Mouse (Mus musculus) forebrain, postnatal 0 days (tissue): ENCODE measurements around the gene Elp1. TPM values are rescaled to one million over a fixed set of nuclear protein-coding genes. Genes with fewer than 3 reads are reported as not detected.
A peak's percentile ranks its signal among the peaks of the same experiment; 100 is the strongest.

Experiments used
- ATAC-seq: fragments of 200-750 bp; cut with Nextera tagmentation; 2 replicates; pipeline ENCODE4 v1.8.0; 2017; ENCODE audit warnings: mild to moderate bottlenecking, moderate library complexity
- DNase-seq: peaks from one replicate; pipeline ENCODE4 v3.0.0-alpha.2; 2015
- H3K27ac ChIP-seq: fragments of 300-500 bp; sonication (generic); 2 replicates; pipeline ENCODE4 v1.5.1; 2014; ENCODE audit warnings: low read depth, mild to moderate bottlenecking, antibody characterized with exemption, low read length, moderate library complexity, mixed read lengths
- H3K27me3 ChIP-seq: fragments of 300-500 bp; sonication (generic); 2 replicates; pipeline ENCODE4 v1.6.1; 2014; ENCODE audit warnings: mild to moderate bottlenecking, low read length, mixed read lengths; ENCODE audit not compliant: insufficient read depth
- H3K36me3 ChIP-seq: fragments of 300-500 bp; sonication (generic); 2 replicates; pipeline ENCODE4 v1.6.1; 2014; ENCODE audit warnings: mild to moderate bottlenecking, moderate library complexity; ENCODE audit not compliant: insufficient read depth
- H3K4me1 ChIP-seq: fragments of 300-500 bp; sonication (generic); 2 replicates; pipeline ENCODE4 v1.6.1; 2014; ENCODE audit warnings: antibody characterized with exemption; ENCODE audit not compliant: insufficient read depth
- H3K4me2 ChIP-seq: fragments of 300-500 bp; sonication (generic); 2 replicates; pipeline ENCODE4 v1.6.1; 2014; ENCODE audit warnings: low read depth, mild to moderate bottlenecking, moderate library complexity
- H3K4me3 ChIP-seq: fragments of 300-500 bp; sonication (generic); 2 replicates; pipeline ENCODE4 v1.5.1; 2014; ENCODE audit warnings: low read depth, low read length, mixed read lengths
- H3K9ac ChIP-seq: fragments of 300-500 bp; sonication (generic); 2 replicates; pipeline ENCODE4 v1.6.1; 2014; ENCODE audit warnings: mild to moderate bottlenecking
- H3K9me3 ChIP-seq: fragments of 300-500 bp; sonication (generic); 2 replicates; pipeline ENCODE4 v1.6.1; 2016; ENCODE audit warnings: low read length
- CTCF ChIP-seq: sonication (generic); IDR thresholded peaks from 2 replicates; pipeline ENCODE4 v1.5.1; 2016; ENCODE audit warnings: antibody characterized with exemption, control low read depth, low read depth
- WGBS: fragments of 180-500 bp; shearing (Covaris S2); extraction: QIAGEN DNeasy Blood & Tissue Kit; methylation state at CpG from one replicate; pipeline ENCODE4 v1.1.7; 2014; 5-methylcytosine and 5-hydroxymethylcytosine counted together
- polyA plus RNA-seq: library from polyadenylated mRNA; unstranded; fragments of >200 nt; fragmentation: Nextera tagmentation; extraction: Ambion mirVana; gene quantifications from 2 replicates; pipeline ENCODE4 v1.2.1, GENCODE M21; 2015
- total RNA-seq: library from RNA; depleted of rRNA; stranded (reverse); fragments of >200 nt; gene quantifications from 2 replicates; pipeline ENCODE4 v1.2.3, GENCODE M21; 2014; rRNA removed

Elp1 gene
- 89.2 and 98.1 TPM in 2 replicates for total RNA-seq
- 38.2 and 44.8 TPM in 2 replicates for polyA plus RNA-seq

DNA sequence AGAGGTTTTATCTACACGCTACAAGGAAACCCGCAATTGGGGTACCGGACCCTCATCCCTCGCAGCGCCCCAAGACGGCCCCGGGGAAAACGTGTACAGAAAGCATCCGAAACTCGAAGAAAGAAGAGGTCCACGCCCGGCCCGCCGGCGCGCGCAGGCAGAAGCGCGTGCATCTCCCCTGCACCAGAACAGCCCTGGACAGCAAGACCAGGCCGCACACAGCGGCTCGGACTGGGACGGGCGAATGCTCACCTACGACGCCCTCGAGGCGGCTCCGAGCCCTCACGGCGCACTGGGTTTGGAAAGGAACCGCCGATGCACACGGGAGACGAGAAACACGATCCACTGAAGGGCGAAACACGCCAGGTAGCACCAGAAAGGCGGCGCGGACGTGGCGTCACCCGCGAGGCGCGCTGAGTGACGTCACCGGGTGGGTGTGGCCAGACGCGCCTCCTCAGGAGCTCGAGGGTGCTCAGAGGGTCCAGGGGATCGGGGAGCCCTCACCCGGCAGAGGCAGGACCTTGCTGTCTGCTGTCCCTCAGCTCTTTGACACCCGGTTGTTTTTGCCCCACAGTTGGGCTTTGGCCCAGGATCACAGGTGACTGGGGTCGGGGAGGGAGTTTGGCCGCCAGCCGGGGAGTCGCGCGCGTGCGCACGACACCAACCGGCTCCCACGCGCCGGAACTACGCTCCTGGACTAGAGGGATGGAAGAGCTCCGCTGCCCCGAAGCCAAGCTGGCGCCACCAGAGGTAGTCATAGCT lies at the start of gene Elp1, which contains the start of gene Fam206a:
TSS of gene Elp1 (minus strand) at position 425 of the 762 bp plus-strand sequence.
TSS of gene Fam206a (plus strand) at position 439 of the 762 bp plus-strand sequence.
- ATAC-seq, result peak; percentile 97
- H3K4me3 ChIP-seq, result peak within 1 kb of the TSS; percentile 88
- under 1% methylated on average over 72 of the region's 72 CpGs for WGBS
- H3K27ac ChIP-seq, result peak within 1 kb of the TSS; percentile 85
- peak within 1 kb of the TSS; percentile 85 for H3K9ac ChIP-seq
- H3K9me3 ChIP-seq, result no peaks in the 10 kb centered on the region
- peak within 1 kb of the TSS; percentile 54 for H3K4me2 ChIP-seq
- peaks cover 22% of the 10 kb centered on the region for H3K4me1 ChIP-seq
- peak; percentile 98 for DNase-seq
- 0 out of 2 replicates have a peak, but pooled peaks have one; percentile 1 for TF ChIP-seq CTCF
- peaks cover 40% of the 10 kb centered on the region for H3K36me3 ChIP-seq
- H3K27me3 ChIP-seq, result no peaks in the 10 kb centered on the region

DNA sequence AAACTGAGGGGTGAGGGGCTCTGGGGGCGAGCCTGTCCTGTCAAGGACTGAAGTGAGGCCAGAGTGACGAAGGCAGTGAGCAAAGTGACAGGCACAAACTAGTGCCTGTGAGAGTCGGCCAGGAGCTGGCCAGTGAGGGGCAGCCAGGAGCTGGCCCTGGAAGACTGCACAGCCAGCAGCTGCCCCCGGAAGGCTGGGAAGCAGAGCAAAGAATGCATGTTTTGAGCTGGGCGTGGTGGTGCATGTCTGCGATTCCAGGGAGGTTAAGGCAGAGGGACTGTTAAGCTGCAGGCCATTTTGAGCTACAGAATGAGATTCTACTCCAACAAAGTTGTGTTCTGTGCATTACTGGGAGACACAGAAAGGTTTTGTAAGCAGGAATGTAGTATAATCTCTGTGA lies 48.6 kb upstream of the Elp1 start:
- Histone ChIP-seq H3K4me2 (no peak overlapping the region), H3K4me1 (no peaks in the 10 kb centered on the region), H3K27ac (no peak overlapping the region), H3K4me3 (no peak overlapping the region), H3K27me3 (no peaks in the 10 kb centered on the region), H3K9ac (no peak overlapping the region), H3K9me3 (no peaks in the 10 kb centered on the region), H3K36me3 (peaks cover 2% of the 10 kb centered on the region; the same call in 1 of the 2 replicates)
- 43% methylated on average over 6 of the region's 6 CpGs for WGBS
- no peak for TF ChIP-seq CTCF
- ATAC-seq (no peak), DNase-seq (no peak)

DNA sequence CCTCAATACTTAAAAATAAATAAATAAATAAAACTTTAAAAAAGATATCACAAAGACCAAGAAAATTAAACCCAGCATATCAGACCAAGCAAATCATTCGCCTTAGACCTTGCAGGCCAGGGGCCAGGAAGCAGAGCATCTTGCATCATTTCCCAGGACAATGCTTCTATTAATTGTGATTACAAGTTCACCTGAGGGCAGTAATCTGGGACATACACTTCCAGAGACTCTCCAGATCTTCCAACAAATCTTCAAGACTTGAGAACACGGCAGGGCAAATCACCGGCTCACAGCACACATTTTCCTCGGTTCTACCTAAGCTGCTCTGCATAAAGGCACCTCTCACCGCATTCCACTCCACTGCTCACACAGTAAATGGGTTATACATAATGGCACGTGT lies 45.9 kb upstream of the Elp1 start:
- peaks cover 11% of the 10 kb centered on the region; the same call in 1 of the 2 replicates for H3K36me3 ChIP-seq
- no peaks in the 10 kb centered on the region for H3K27me3 ChIP-seq
- no peaks in the 10 kb centered on the region for H3K9me3 ChIP-seq
- WGBS, result 92% methylated on average over 6 of the region's 6 CpGs
- no peak for DNase-seq
- H3K27ac ChIP-seq, result no peak overlapping the region
- H3K4me1 ChIP-seq, result no peaks in the 10 kb centered on the region
- no peak overlapping the region for H3K4me3 ChIP-seq
- no peak overlapping the region for H3K4me2 ChIP-seq
- TF ChIP-seq CTCF, result no peak
- no peak overlapping the region for H3K9ac ChIP-seq
- no peak for ATAC-seq

DNA sequence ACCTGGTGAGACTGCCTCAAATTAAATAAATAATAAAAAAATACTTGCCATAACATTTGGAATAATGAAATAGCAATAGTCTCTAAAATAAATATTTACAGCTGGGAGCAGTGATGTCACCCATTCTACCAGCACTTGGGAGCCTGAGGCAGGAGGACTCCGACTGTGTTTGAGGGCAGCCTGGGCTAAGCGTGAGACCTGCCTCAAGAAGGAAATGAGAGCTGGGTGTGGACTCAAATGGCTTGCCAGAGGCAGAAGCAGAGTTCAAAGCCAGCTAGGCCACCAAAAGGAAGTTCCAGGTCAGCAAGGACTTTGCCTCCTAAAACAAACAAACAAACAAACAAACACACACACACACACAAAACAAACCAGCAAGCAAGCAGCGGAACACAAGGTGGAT lies 45.3 kb upstream of the Elp1 start:
- no peaks in the 10 kb centered on the region for H3K9me3 ChIP-seq
- H3K4me1 ChIP-seq, result no peaks in the 10 kb centered on the region
- no peaks in the 10 kb centered on the region for H3K27me3 ChIP-seq
- ATAC-seq (no peak), DNase-seq (no peak)
- H3K36me3 ChIP-seq, result peaks cover 11% of the 10 kb centered on the region; the same call in 1 of the 2 replicates
- no peak overlapping the region for H3K4me2 ChIP-seq
- H3K9ac ChIP-seq, result no peak overlapping the region
- no peak for TF ChIP-seq CTCF
- no peak overlapping the region for H3K27ac ChIP-seq
- H3K4me3 ChIP-seq, result no peak overlapping the region
- WGBS, result 93% methylated on average over 3 of the region's 3 CpGs

DNA sequence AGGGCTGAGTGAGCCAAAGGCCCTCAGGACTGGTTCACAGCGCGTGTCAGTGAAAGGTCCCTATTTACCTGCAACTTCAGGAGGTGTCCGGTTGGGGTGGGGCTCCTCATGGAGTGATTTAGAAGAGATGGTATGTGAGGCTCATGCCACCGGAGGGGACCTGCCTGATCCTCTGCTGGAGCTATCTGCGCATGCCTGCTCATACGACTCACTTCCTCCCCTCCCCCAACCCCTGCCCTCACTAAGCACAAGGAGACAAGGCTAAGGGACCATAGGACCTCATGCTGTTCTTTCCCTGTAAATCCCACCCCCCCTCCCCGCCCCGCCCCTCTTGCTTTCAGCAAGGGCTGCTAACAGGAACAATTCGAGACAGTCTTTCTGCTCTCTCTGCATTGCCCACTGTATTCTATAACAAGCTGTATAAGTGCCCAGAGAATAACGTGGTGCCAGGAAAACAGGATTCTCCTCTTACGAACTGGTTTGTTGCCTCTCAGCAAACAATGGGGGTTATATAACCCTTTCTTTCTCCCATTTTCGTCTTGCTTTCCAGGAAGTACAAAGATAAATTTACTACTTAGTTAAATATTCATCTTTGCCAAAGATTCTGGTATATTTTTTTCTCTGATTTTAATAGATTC lies 43.9 kb upstream of the Elp1 start:
- TF ChIP-seq CTCF, result no peak
- H3K9ac ChIP-seq, result no peak overlapping the region
- no peaks in the 10 kb centered on the region for H3K9me3 ChIP-seq
- 59% methylated on average over 12 of the region's 12 CpGs for WGBS
- H3K36me3 ChIP-seq, result peaks cover 11% of the 10 kb centered on the region; the same call in 1 of the 2 replicates
- no peak for ATAC-seq
- H3K4me3 ChIP-seq, result no peak overlapping the region
- no peak overlapping the region for H3K4me2 ChIP-seq
- H3K4me1 ChIP-seq, result no peaks in the 10 kb centered on the region
- no peak overlapping the region for H3K27ac ChIP-seq
- DNase-seq, result no peak
- no peaks in the 10 kb centered on the region for H3K27me3 ChIP-seq

DNA sequence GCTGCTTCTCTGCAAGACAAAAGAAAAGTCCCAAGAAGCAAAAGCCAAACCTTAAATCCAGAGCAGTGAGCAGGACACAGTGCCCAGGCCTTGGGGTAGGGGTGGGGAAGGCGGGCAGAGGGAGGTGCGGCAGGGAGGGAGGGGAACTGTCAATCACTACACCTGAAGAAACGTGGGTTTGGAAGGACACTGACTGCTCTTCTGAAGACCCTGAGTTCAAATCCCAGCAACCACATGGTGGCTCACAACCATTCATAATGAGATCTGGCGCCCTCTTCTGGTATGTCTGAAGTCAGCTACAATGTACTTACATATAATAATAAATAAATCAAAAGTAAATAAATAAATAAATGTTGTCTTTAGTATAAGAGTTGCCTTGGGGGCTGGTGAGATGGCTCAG lies 42.8 kb upstream of the Elp1 start:
- H3K4me2 ChIP-seq, result no peak overlapping the region
- 0 out of 2 replicates have a peak, but pooled peaks have one; percentile 6 for TF ChIP-seq CTCF
- no peaks in the 10 kb centered on the region for H3K27me3 ChIP-seq
- H3K27ac ChIP-seq, result no peak overlapping the region
- no peak overlapping the region for H3K4me3 ChIP-seq
- no peak for ATAC-seq
- H3K9me3 ChIP-seq, result no peaks in the 10 kb centered on the region
- 96% methylated on average over 4 of the region's 4 CpGs for WGBS
- no peaks in the 10 kb centered on the region for H3K4me1 ChIP-seq
- DNase-seq, result no peak
- H3K9ac ChIP-seq, result no peak overlapping the region
- peaks cover 17% of the 10 kb centered on the region; the same call in 1 of the 2 replicates for H3K36me3 ChIP-seq

DNA sequence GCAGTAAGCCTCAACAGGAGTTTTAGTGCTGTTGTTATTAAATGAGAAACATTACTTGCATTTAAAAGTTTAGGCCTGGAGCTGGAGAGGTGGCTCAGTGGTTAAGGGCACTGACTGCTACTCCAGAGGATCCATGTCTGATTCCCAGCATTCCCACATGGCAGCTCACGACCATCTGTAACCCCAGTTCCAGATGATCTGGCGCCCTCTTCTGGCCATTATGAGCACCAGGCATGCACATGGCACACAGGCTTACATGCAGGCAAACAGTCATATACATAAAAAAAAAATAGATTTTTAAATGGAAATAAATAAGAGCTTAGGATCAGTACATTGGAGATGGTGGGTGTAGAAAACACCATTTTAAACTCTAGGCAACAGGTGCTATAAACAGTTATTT lies 41.8 kb upstream of the Elp1 start:
- no peaks in the 10 kb centered on the region for H3K4me1 ChIP-seq
- no peak overlapping the region for H3K27ac ChIP-seq
- peak; percentile 30 for TF ChIP-seq CTCF
- H3K4me3 ChIP-seq, result no peak overlapping the region
- ATAC-seq, result no peak
- no peak for DNase-seq
- 96% methylated on average over 2 of the region's 2 CpGs for WGBS
- H3K36me3 ChIP-seq, result peaks cover 19% of the 10 kb centered on the region; the same call in 1 of the 2 replicates
- H3K9me3 ChIP-seq, result no peaks in the 10 kb centered on the region
- H3K9ac ChIP-seq, result no peak overlapping the region
- no peak overlapping the region for H3K4me2 ChIP-seq
- no peaks in the 10 kb centered on the region for H3K27me3 ChIP-seq
